Mouse (Mus musculus): Measurements from ENCODE around the gene Vwa3b. TPM values are rescaled to one million over a fixed set of nuclear protein-coding genes. Genes with fewer than 3 reads are reported as not detected.

The Vwa3b gene
- 3.9 TPM in 1 of 2 replicates, not detected in the other for polyA plus RNA-seq (2011; ENCODE audit: insufficient read depth, insufficient read length, low replicate concordance, missing spikeins)

GRCm38 (mm10) chr1:37025962-37026686 lies at the start of gene Vwa3b:
TSS of gene Vwa3b (plus strand) at chr1:37026596.
- TF ChIP-seq CTCF (IDR thresholded peaks at IDR 0.05; ENCODE audit: control insufficient read depth, insufficient read depth, low read length) = no peak
- no peak for TF ChIP-seq POLR2A (IDR thresholded peaks at IDR 0.05; ENCODE audit: borderline replicate concordance, control insufficient read depth, low read depth, low read length)
- WGBS = 80% methylated on average over 5 of the region's 5 CpGs
- Histone ChIP-seq H3K4me3 (replicated peaks; ENCODE audit: control insufficient read depth, low read depth, low read length) (no peak within 1 kb of the TSS), H3K27ac (ENCODE audit: control insufficient read depth, insufficient read depth, low read depth, low read length, poor library complexity) (no peak within 1 kb of the TSS), H3K4me1 (ENCODE audit: control insufficient read depth, insufficient read depth, low read length) (no peaks in the 10 kb centered on the region)

- 91% methylated on average over 4 of the region's 4 CpGs for WGBS
- TF ChIP-seq POLR2A (IDR thresholded peaks at IDR 0.05; ENCODE audit: borderline replicate concordance, control insufficient read depth, low read depth, low read length) (no peak), CTCF (IDR thresholded peaks at IDR 0.05; ENCODE audit: control insufficient read depth, insufficient read depth, low read length) (no peak)
- H3K27ac ChIP-seq (ENCODE audit: control insufficient read depth, insufficient read depth, low read depth, low read length, poor library complexity) = no peak overlapping the region
These were observed 49.6 kb upstream of the Vwa3b start for GRCm38 (mm10) chr1:36976770-36977169.

DNA sequence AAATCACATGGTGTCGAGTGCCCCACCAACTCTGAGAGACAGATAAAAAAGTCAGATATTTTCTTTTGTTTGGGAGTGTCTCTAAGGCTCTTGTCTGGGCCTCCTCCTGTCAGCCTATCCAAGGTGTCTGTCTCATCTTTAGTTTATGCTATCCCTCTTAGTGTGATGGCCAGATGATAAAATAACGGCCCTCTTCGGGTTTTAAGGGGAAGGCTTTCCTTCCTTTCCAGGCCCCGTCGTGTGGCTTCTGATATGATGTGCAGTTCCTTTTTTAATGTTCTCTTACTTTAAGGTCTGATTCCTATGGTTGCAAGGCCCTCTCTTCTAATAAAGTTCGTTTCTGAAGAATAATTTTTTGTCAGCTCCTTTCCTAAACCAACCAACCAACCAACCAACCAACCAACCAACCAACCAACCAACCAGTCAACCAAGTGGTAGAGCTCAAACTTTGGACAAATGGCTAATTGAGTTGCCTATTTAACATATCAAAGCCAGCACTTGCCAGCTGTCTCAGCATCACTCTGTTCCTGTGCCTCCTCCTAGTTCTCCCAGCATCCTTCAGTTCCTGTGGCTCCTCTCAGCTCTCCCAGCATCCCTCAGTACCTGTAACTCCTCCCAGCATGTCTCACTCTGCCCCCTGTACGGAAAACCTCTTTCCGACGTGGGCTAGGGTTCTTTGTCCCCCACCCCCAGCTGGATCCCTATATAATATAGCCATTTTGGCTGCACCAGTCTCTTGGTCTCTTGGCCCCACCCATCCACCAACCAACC lies 44.0 kb upstream of the Vwa3b start:
- TF ChIP-seq CTCF (IDR thresholded peaks at IDR 0.05; ENCODE audit: control insufficient read depth, insufficient read depth, low read length) = no peak
- no peak for TF ChIP-seq POLR2A (IDR thresholded peaks at IDR 0.05; ENCODE audit: borderline replicate concordance, control insufficient read depth, low read depth, low read length)
- no peak overlapping the region for H3K4me3 ChIP-seq (replicated peaks; ENCODE audit: control insufficient read depth, low read depth, low read length)
- no peaks in the 10 kb centered on the region; the same call in 1 of the 2 replicates for H3K4me1 ChIP-seq (ENCODE audit: control insufficient read depth, insufficient read depth, low read length)
- H3K27ac ChIP-seq (ENCODE audit: control insufficient read depth, insufficient read depth, low read depth, low read length, poor library complexity) = no peak overlapping the region
- WGBS = 47% methylated on average over 9 of the region's 9 CpGs

More at GRCm38 (mm10) chr1:36976770-36977169, 49.6 kb upstream of the Vwa3b start:
- H3K4me3 ChIP-seq (replicated peaks; ENCODE audit: control insufficient read depth, low read depth, low read length) = no peak overlapping the region
- no peaks in the 10 kb centered on the region for H3K4me1 ChIP-seq (ENCODE audit: control insufficient read depth, insufficient read depth, low read length)

GRCm38 (mm10) chr1:36983754-36984153 lies 42.6 kb upstream of the Vwa3b start:
- Histone ChIP-seq H3K27ac (ENCODE audit: control insufficient read depth, insufficient read depth, low read depth, low read length, poor library complexity) (no peak overlapping the region), H3K4me1 (ENCODE audit: control insufficient read depth, insufficient read depth, low read length) (no peaks in the 10 kb centered on the region; the same call in 1 of the 2 replicates), H3K4me3 (replicated peaks; ENCODE audit: control insufficient read depth, low read depth, low read length) (no peak overlapping the region)
- 60% methylated on average over 4 of the region's 4 CpGs for WGBS
- TF ChIP-seq CTCF (IDR thresholded peaks at IDR 0.05; ENCODE audit: control insufficient read depth, insufficient read depth, low read length) (no peak), POLR2A (IDR thresholded peaks at IDR 0.05; ENCODE audit: borderline replicate concordance, control insufficient read depth, low read depth, low read length) (no peak)

DNA sequence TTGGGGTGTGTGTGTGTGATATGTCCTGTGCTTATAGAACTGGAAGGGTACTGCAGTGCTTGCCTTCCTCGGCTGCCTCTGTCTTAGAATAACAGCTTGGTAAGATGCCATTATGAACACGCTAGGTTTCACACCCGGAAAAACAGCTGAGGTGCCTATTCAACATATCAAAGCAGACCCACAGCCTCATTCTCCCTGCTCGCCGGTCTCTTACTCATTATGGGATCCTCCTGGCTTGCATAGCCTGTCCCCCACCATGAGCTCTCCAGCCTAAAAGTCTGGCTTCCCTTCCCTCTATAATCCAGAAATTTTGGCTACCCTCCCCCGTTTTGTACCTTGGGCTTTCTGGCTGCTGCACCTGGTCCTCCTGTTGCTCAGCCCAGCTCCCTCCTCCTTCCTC lies 42.0 kb upstream of the Vwa3b start:
- Histone ChIP-seq H3K4me3 (replicated peaks; ENCODE audit: control insufficient read depth, low read depth, low read length) (no peak overlapping the region), H3K27ac (ENCODE audit: control insufficient read depth, insufficient read depth, low read depth, low read length, poor library complexity) (no peak overlapping the region), H3K4me1 (ENCODE audit: control insufficient read depth, insufficient read depth, low read length) (no peaks in the 10 kb centered on the region; the same call in 1 of the 2 replicates)
- 71% methylated on average over 6 of the region's 6 CpGs for WGBS
- TF ChIP-seq POLR2A (IDR thresholded peaks at IDR 0.05; ENCODE audit: borderline replicate concordance, control insufficient read depth, low read depth, low read length) (no peak), CTCF (IDR thresholded peaks at IDR 0.05; ENCODE audit: control insufficient read depth, insufficient read depth, low read length) (no peak)

GRCm38 (mm10) chr1:36985896-36986295 lies 40.5 kb upstream of the Vwa3b start:
- Histone ChIP-seq H3K4me3 (replicated peaks; ENCODE audit: control insufficient read depth, low read depth, low read length) (no peak overlapping the region), H3K4me1 (ENCODE audit: control insufficient read depth, insufficient read depth, low read length) (no peaks in the 10 kb centered on the region; the same call in 1 of the 2 replicates), H3K27ac (ENCODE audit: control insufficient read depth, insufficient read depth, low read depth, low read length, poor library complexity) (no peak overlapping the region)
- 87% methylated on average over 6 of the region's 6 CpGs for WGBS
- no peak for TF ChIP-seq CTCF (IDR thresholded peaks at IDR 0.05; ENCODE audit: control insufficient read depth, insufficient read depth, low read length)
- TF ChIP-seq POLR2A (IDR thresholded peaks at IDR 0.05; ENCODE audit: borderline replicate concordance, control insufficient read depth, low read depth, low read length) = no peak

DNA sequence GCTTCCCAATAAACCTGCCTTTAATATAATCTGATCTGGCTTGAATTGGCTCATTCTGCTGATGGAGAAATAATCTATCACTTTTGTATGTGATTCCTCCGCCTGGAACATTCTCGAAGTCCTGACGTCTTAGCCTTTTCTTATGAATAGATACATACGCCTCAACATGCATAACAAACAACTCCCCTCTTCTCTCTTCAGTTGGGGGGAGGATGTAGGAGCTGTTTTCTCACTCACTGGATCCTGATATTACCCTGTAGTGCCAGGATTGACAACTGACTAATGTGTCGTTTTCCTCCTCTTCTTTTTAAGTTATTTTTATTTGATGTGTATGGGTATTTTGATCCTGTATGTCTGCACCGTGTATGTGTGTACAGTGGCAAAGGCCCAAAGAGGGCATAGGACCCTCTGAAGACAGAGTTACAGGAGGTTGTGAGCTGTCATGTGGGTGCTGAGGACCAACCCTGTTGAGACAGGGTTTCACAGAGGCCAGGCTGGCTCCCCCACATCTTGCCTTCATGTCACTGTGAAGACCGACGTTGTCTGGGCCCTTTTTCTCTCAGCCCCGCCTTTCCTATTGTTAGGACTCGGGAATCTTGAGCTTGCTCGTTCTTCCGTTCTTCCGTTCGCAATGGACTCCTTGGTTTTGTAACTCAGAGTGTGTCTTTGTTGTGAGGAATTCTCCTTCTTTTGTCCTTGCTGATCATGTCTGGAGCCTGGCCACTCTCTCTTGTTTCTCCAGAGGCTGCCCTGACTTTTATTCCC lies 39.8 kb upstream of the Vwa3b start:
- WGBS = 81% methylated on average over 14 of the region's 14 CpGs

More for the DNA sequence above, 39.8 kb upstream of the Vwa3b start:
- TF ChIP-seq POLR2A (IDR thresholded peaks at IDR 0.05; ENCODE audit: borderline replicate concordance, control insufficient read depth, low read depth, low read length) = no peak
- no peak for TF ChIP-seq CTCF (IDR thresholded peaks at IDR 0.05; ENCODE audit: control insufficient read depth, insufficient read depth, low read length)
- Histone ChIP-seq H3K27ac (ENCODE audit: control insufficient read depth, insufficient read depth, low read depth, low read length, poor library complexity) (no peak overlapping the region), H3K4me1 (ENCODE audit: control insufficient read depth, insufficient read depth, low read length) (no peaks in the 10 kb centered on the region; the same call in 1 of the 2 replicates), H3K4me3 (replicated peaks; ENCODE audit: control insufficient read depth, low read depth, low read length) (no peak overlapping the region)

Measured in bone marrow, adult 2 months (tissue).